Mouse (Mus musculus) heart, adult 2 months (tissue): Measurements from ENCODE around the gene Mas1.

ENCODE experiments used
- CTCF ChIP-seq: fragments of 200-600 bp; IDR thresholded peaks from 2 replicates; pipeline ENCODE4 v1.8.1; 2022; ENCODE audit warnings: antibody characterized with exemption, mild to moderate bottlenecking, moderate library complexity
- EP300 ChIP-seq: fragments of 200-500 bp; IDR thresholded peaks from 2 replicates; pipeline ENCODE4 v1.6.1; 2011; ENCODE audit warnings: low read depth, low read length, control low read depth; ENCODE audit not compliant: insufficient read depth
- POLR2A ChIP-seq: fragments of 200-500 bp; IDR thresholded peaks from 2 replicates; pipeline ENCODE4 v1.6.1; 2011; ENCODE audit warnings: mild to moderate bottlenecking, low read depth, low read length, control low read depth; ENCODE audit not compliant: insufficient read depth

DNA sequence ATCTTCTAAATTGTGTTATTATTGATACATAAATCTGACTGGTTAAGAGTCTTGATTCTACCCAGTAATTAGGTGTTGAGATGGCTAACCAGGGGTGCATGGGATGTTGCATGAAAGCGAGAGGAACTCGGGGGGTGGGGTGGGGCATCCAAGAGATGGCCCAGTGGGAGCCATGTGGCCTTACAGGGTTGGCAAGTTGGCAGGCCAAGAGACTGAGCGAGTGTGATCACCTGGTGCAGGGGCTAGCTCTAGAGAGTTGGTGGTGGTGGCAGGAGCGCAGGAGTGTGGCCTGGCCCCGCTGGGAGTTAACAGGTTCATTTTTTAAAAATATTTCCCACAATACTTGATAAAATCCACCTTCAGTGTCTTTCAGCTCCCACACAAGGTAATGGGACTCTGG lies 29.7 kb upstream of the Mas1 start:
- TF ChIP-seq POLR2A (no peak), CTCF (no peak), EP300 (no peak)
